Mouse (Mus musculus) G1E (cell line): Measurements from ENCODE around the gene Prx.

Experiments
- CTCF ChIP-seq: IDR thresholded peaks from 2 replicates; pipeline ENCODE4 v1.5.1; 2012; ENCODE audit warnings: low read depth, low read length, inconsistent platforms, mixed read lengths
- GATA1 ChIP-seq: IDR thresholded peaks from 2 replicates; pipeline ENCODE4 v1.6.1; 2012; ENCODE audit warnings: borderline replicate concordance, low read length, inconsistent platforms, mixed read lengths
- POLR2AphosphoS5 ChIP-seq: IDR thresholded peaks from 2 replicates; pipeline ENCODE4 v1.6.1; 2012; ENCODE audit warnings: low read depth, low read length, inconsistent platforms; ENCODE audit not compliant: insufficient replicate concordance
- TAL1 ChIP-seq: conservative IDR thresholded peaks from 2 replicates; pipeline ENCODE4 v1.6.1; 2012; ENCODE audit warnings: low read depth, low read length, inconsistent platforms, mixed read lengths

GRCm38 (mm10) chr7:27454461-27455121, 44.5 kb upstream of the Prx start:
- TF ChIP-seq CTCF (no peak), POLR2AphosphoS5 (no peak), TAL1 (no peak), GATA1 (no peak)
